Mouse (Mus musculus) ES-Bruce4 (cell line): ENCODE data around the gene Upp2.
A peak's percentile ranks its signal among the peaks of the same experiment; 100 is the strongest.

Experiments used
- CTCF ChIP-seq: IDR thresholded peaks from one replicate; pipeline ENCODE4 v1.8.1; 2011; ENCODE audit warnings: low read depth, low read length
- EP300 ChIP-seq: IDR thresholded peaks from 2 replicates; pipeline ENCODE4 v1.6.1; 2011; ENCODE audit warnings: low read depth, low read length; ENCODE audit not compliant: insufficient read depth
- POLR2A ChIP-seq: IDR thresholded peaks from one replicate; pipeline ENCODE4 v1.8.1; 2011; ENCODE audit warnings: low read length; ENCODE audit not compliant: insufficient read depth

GRCm38 (mm10) chr2:58699931-58700330 lies 132.8 kb downstream of the Upp2 start:
- peak; percentile 43 for TF ChIP-seq CTCF
- TF ChIP-seq POLR2A, result no peak
- TF ChIP-seq EP300, result no peak
